Mouse (Mus musculus): Measurements from ENCODE around the gene Kif5a.

Gene Kif5a

GRCm38 (mm10) chr10:127189651-127190381 lies 73.3 kb downstream of the Kif5a start, which contains the start of gene Arhgef25:
Gene Arhgef25, minus strand, starts transcription at chr10:127190083.
- DNase-seq, result no peak

GRCm38 (mm10) chr10:127189116-127189650 lies 74.0 kb downstream of the Kif5a start:
- DNase-seq, result no peak

GRCm38 (mm10) chr10:127188465-127189115 lies 74.6 kb downstream of the Kif5a start:
- no peak for DNase-seq

- DNase-seq, result no peak
Measured at GRCm38 (mm10) chr10:127188079-127188453, 75.1 kb downstream of the Kif5a start.

GRCm38 (mm10) chr10:127187371-127188078 lies 75.6 kb downstream of the Kif5a start:
- no peak for DNase-seq

GRCm38 (mm10) chr10:127186451-127186850 lies 76.7 kb downstream of the Kif5a start:
- DNase-seq, result no peak

- no peak for DNase-seq
Measured at GRCm38 (mm10) chr10:127185506-127185905, 77.6 kb downstream of the Kif5a start.

GRCm38 (mm10) chr10:127185101-127185500 lies 78.0 kb downstream of the Kif5a start:
- DNase-seq, result no peak

- DNase-seq, result no peak
Measured at GRCm38 (mm10) chr10:127183759-127184158, 79.4 kb downstream of the Kif5a start.

- no peak for DNase-seq
Measured at GRCm38 (mm10) chr10:127182624-127183023, 80.5 kb downstream of the Kif5a start.

- no peak for DNase-seq
Measured at GRCm38 (mm10) chr10:127181566-127181965, 81.6 kb downstream of the Kif5a start.

GRCm38 (mm10) chr10:127180695-127181047 lies 82.5 kb downstream of the Kif5a start:
- DNase-seq, result no peak

- DNase-seq, result no peak
Measured at GRCm38 (mm10) chr10:127179871-127180694, 83.1 kb downstream of the Kif5a start, which contains the start of gene Slc26a10. Gene Slc26a10, minus strand, starts transcription at chr10:127180645.

GRCm38 (mm10) chr10:127178286-127179027 lies 84.7 kb downstream of the Kif5a start:
- DNase-seq, result no peak

- DNase-seq, result peak; percentile 55
Measured at GRCm38 (mm10) chr10:127177719-127178118, 85.4 kb downstream of the Kif5a start.

- DNase-seq, result no peak
Measured at GRCm38 (mm10) chr10:127177235-127177634, 85.9 kb downstream of the Kif5a start.

GRCm38 (mm10) chr10:127176756-127177155 lies 86.4 kb downstream of the Kif5a start:
- DNase-seq, result no peak

- DNase-seq, result no peak
Measured at GRCm38 (mm10) chr10:127176228-127176627, 86.9 kb downstream of the Kif5a start.
